Mouse (Mus musculus): ENCODE measurements around the gene Asphd2.

Gene Asphd2

GRCm38 (mm10) chr5:112349169-112349568 lies 45.5 kb downstream of the Asphd2 start:
- no peak for DNase-seq (ENCODE audit: low spot score)

- no peak for DNase-seq (ENCODE audit: low spot score)
These were observed 48.3 kb downstream of the Asphd2 start for GRCm38 (mm10) chr5:112346211-112346965.

GRCm38 (mm10) chr5:112344092-112344960 lies 50.3 kb downstream of the Asphd2 start:
- no peak for DNase-seq (ENCODE audit: low spot score)

GRCm38 (mm10) chr5:112343205-112343595 lies 51.5 kb downstream of the Asphd2 start:
- DNase-seq (ENCODE audit: low spot score) = no peak

GRCm38 (mm10) chr5:112342463-112343204 lies 52.0 kb downstream of the Asphd2 start, which contains the start of the genes Srrd and Hps4:
Gene Srrd (minus strand): TSS chr5:112343040.
Gene Hps4 (plus strand): TSS chr5:112343083.
- DNase-seq (ENCODE audit: low spot score) = peak; percentile 91

- no peak for DNase-seq (ENCODE audit: low spot score)
These were observed 55.5 kb downstream of the Asphd2 start for GRCm38 (mm10) chr5:112339215-112339614.

GRCm38 (mm10) chr5:112337004-112337403 lies 57.7 kb downstream of the Asphd2 start:
- no peak for DNase-seq (ENCODE audit: low spot score)

- DNase-seq (ENCODE audit: low spot score) = peak; percentile 63
These were observed 59.2 kb downstream of the Asphd2 start for GRCm38 (mm10) chr5:112335473-112335872.
